Mouse (Mus musculus) liver, adult 10 weeks (tissue): ENCODE results near the gene Capzb. TPM values are rescaled to one million over a fixed set of nuclear protein-coding genes. Genes with fewer than 3 reads are reported as not detected.

Source experiments
- polyA plus RNA-seq: library from polyadenylated mRNA; stranded (reverse); fragments of 350-450 nt; fragmentation: Illumina TruSeq; extraction: RNeasy Lipid Tissue Mini Kit (QIAGEN cat#74804); gene quantifications from one replicate; pipeline ENCODE4 v1.2.3, GENCODE M21; 2014; ENCODE audit warnings: low read depth, low replicate concordance

Capzb gene
- 28.4 TPM for polyA plus RNA-seq

GRCm38 (mm10) chr4:139192499-139193175 lies at the start of gene Capzb:
Capzb (plus strand) TSS chr4:139192899.

GRCm38 (mm10) chr4:139310171-139310898 lies 117.6 kb downstream of the Capzb start, which contains the start of the genes Pqlc2 and Akr7a5:
Pqlc2 (minus strand) TSS chr4:139310708.
Akr7a5 (plus strand) TSS chr4:139310744.

Other genes with a start within 250 kb of the Capzb start
- gene Rnf186, start 225.8 kb upstream of the Capzb start, polyA plus RNA-seq: 3.2 TPM
- gene Tmco4, start 220.0 kb upstream of the Capzb start, polyA plus RNA-seq: 3.8 TPM
- gene Htr6, start 117.3 kb upstream of the Capzb start, polyA plus RNA-seq: not detected
- not detected for gene Nbl1, start 99.9 kb upstream of the Capzb start, polyA plus RNA-seq
- gene Minos1, start 61.8 kb upstream of the Capzb start, polyA plus RNA-seq: 107 TPM
- gene Pqlc2, start 117.8 kb downstream of the Capzb start, polyA plus RNA-seq: 1.7 TPM
- gene Akr7a5, start 117.8 kb downstream of the Capzb start, polyA plus RNA-seq: 4.4 TPM
- 11.0 TPM for gene Mrto4, start 159.7 kb downstream of the Capzb start, polyA plus RNA-seq
- 5.0 TPM for gene Emc1, start 159.7 kb downstream of the Capzb start, polyA plus RNA-seq
- gene Ubr4, start 159.7 kb downstream of the Capzb start, polyA plus RNA-seq: 3.7 TPM